Mouse (Mus musculus) spleen, adult 2 months (tissue): Measurements from ENCODE around the gene Fgfr2. TPM values are rescaled to one million over a fixed set of nuclear protein-coding genes. Genes with fewer than 3 reads are reported as not detected.

ENCODE experiments used
- DNase-seq, 2 experiments: peaks; one replicate each; pipeline versions ENCODE4 v3.0.0 to v3.0.0-alpha.2; 2012 to 2021; ENCODE audit warnings: low spot score in 2 of 2, low read depth in 1 of 2
- H3K27ac ChIP-seq: fragments of 200-500 bp; 2 replicates; pipeline ENCODE4 v1.5.1; 2012; ENCODE audit warnings: low read length, inconsistent platforms; ENCODE audit not compliant: insufficient read depth
- H3K27me3 ChIP-seq: fragments of 200-500 bp; 2 replicates; pipeline ENCODE4 v1.6.1; 2012; ENCODE audit warnings: mild to moderate bottlenecking, moderate library complexity, low read length, inconsistent platforms; ENCODE audit not compliant: control insufficient read depth, insufficient read depth
- H3K36me3 ChIP-seq: fragments of 200-500 bp; 2 replicates; pipeline ENCODE4 v1.6.1; 2012; ENCODE audit warnings: mild to moderate bottlenecking, low read length, inconsistent platforms; ENCODE audit not compliant: control insufficient read depth, insufficient read depth
- H3K4me1 ChIP-seq: fragments of 200-500 bp; 2 replicates; pipeline ENCODE4 v1.6.1; 2011; ENCODE audit warnings: inconsistent platforms; ENCODE audit not compliant: control insufficient read depth, insufficient read depth, insufficient read length
- H3K4me3 ChIP-seq: fragments of 200-500 bp; 2 replicates; pipeline ENCODE4 v1.5.1; 2011; ENCODE audit warnings: mild to moderate bottlenecking, inconsistent platforms; ENCODE audit not compliant: insufficient read depth, insufficient read length; ENCODE audit errors: extremely low read depth
- CTCF ChIP-seq: fragments of 200-500 bp; IDR thresholded peaks from 2 replicates; pipeline ENCODE4 v1.5.1; 2011; ENCODE audit warnings: mild to moderate bottlenecking, inconsistent platforms; ENCODE audit not compliant: insufficient read depth, insufficient read length, insufficient replicate concordance; ENCODE audit errors: extremely low read depth
- POLR2A ChIP-seq: fragments of 200-500 bp; IDR thresholded peaks from 2 replicates; pipeline ENCODE4 v1.6.1; 2011; ENCODE audit warnings: low read depth, low read length, inconsistent platforms
- WGBS: fragments of 180-500 bp; shearing (Covaris S2); methylation state at CpG from one replicate; pipeline ENCODE4 v1.1.7; 2018; 5-methylcytosine and 5-hydroxymethylcytosine counted together
- polyA plus RNA-seq: library from polyadenylated mRNA; depleted of rRNA; stranded (reverse); fragments of >200 nt; gene quantifications from 2 replicates; pipeline ENCODE4 v1.2.3, GENCODE M21; 2012

The Fgfr2 gene
- polyA plus RNA-seq, 1 experiment = 1.6 TPM

- Histone ChIP-seq H3K4me3 (no peak overlapping the region), H3K36me3 (peaks cover 30% of the 10 kb centered on the region), H3K27ac (no peak overlapping the region), H3K4me1 (no peaks in the 10 kb centered on the region; the same call in 1 of the 2 replicates), H3K27me3 (no peaks in the 10 kb centered on the region)
- DNase-seq = no peak
- TF ChIP-seq CTCF = no peak
- TF ChIP-seq POLR2A = no peak
- 90% methylated on average over 5 of the region's 5 CpGs for WGBS
Observed at GRCm38 (mm10) chr7:132756325-132756724, 366.8 kb downstream of the Fgfr2 start.

GRCm38 (mm10) chr7:132754389-132754750 is 368.8 kb downstream of the Fgfr2 start:
- no peak for DNase-seq
- Histone ChIP-seq H3K4me3 (no peak overlapping the region), H3K36me3 (peaks cover 23% of the 10 kb centered on the region), H3K27me3 (no peaks in the 10 kb centered on the region), H3K4me1 (no peaks in the 10 kb centered on the region; the same call in 1 of the 2 replicates), H3K27ac (0 out of 2 replicates have a peak overlapping the region, but pooled peaks have one; percentile 9)
- TF ChIP-seq POLR2A (no peak), CTCF (no peak)
- 75% methylated on average over 3 of the region's 3 CpGs for WGBS

DNA sequence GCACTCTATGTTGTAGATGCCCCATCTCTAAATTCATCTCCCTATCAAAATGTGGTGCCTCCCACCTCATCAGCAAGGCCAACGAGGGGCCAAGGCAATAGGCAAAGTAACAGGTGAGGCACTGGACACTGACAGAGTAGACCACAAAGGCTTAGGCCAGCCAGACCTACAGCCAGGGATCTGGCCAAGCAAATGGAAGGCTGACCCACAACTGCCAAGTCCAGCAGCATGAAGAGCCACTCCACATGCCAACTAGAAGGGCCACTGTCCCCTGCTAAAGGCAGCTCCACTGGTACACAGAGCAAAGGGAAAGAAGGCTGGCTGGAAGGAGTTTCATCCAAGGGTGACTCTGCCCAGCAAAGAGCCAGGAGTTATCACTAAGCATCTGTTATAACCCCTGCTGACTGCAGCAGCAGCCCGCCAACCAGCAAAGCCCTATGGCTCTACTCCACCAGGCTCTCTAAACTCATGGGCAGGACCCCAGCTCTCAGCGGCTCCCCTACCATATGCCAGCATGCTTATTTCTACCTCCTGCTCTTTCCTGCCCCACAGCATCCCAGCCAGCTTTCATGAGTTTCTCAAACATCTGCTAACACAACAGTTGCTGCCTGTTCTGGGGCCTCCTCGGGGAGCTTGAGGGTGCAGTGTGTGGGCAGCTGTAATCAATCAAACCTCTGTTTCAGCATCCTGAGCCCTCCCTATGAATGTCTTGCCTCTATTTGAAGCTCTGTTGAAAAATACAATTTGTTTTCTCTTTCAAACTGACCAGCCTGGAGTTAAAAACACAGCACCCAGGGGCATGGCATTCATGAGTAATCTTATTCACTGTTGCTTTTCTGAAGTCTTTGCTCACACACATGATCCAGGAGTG is 369.4 kb downstream of the Fgfr2 start:
- Histone ChIP-seq H3K4me1 (no peaks in the 10 kb centered on the region; the same call in 1 of the 2 replicates), H3K36me3 (peaks cover 20% of the 10 kb centered on the region), H3K27ac (0 out of 2 replicates have a peak overlapping the region, but pooled peaks have one; percentile 7), H3K4me3 (no peak overlapping the region), H3K27me3 (no peaks in the 10 kb centered on the region)
- WGBS = 79% methylated on average over 4 of the region's 4 CpGs
- TF ChIP-seq POLR2A (no peak), CTCF (no peak)
- no peak for DNase-seq

- no peaks in the 10 kb centered on the region; the same call in 1 of the 2 replicates for H3K4me1 ChIP-seq
- H3K4me3 ChIP-seq = no peak overlapping the region
- TF ChIP-seq CTCF (no peak), POLR2A (no peak)
Observed at GRCm38 (mm10) chr7:132751716-132752115, 371.4 kb downstream of the Fgfr2 start.

DNA sequence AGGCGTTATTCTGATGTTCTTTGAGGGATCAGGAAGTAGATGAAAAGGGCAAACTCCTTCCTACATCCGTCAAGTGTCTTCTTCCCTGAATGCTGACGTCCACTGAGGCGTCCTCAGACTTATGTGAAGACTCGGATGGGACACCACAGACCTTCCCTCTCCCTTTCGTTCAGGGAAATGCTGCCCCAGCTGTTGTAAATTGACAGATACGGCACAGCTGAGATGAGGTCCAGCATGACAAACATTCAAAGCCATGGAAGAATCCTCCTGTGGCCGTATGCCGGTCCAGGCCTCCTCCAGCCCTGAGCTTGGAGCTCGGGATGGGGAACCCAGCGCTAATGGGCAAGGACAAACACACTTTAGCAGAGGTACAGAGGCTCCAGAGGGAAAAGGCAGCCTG is 373.6 kb downstream of the Fgfr2 start:
- Histone ChIP-seq H3K27ac (no peak overlapping the region), H3K4me1 (no peaks in the 10 kb centered on the region; the same call in 1 of the 2 replicates), H3K27me3 (no peaks in the 10 kb centered on the region), H3K36me3 (peaks cover 3% of the 10 kb centered on the region; the same call in 1 of the 2 replicates), H3K4me3 (no peak overlapping the region)
- WGBS = 95% methylated on average over 11 of the region's 11 CpGs
- no peak for DNase-seq
- no peak for TF ChIP-seq CTCF
- no peak for TF ChIP-seq POLR2A

More at GRCm38 (mm10) chr7:132751716-132752115, 371.4 kb downstream of the Fgfr2 start:
- Histone ChIP-seq H3K27ac (peak overlapping the region; percentile 30; the same call in 1 of the 2 replicates), H3K36me3 (peaks cover 8% of the 10 kb centered on the region), H3K27me3 (no peaks in the 10 kb centered on the region)
- WGBS = 93% methylated on average over 2 of the region's 2 CpGs
- DNase-seq = no peak

DNA sequence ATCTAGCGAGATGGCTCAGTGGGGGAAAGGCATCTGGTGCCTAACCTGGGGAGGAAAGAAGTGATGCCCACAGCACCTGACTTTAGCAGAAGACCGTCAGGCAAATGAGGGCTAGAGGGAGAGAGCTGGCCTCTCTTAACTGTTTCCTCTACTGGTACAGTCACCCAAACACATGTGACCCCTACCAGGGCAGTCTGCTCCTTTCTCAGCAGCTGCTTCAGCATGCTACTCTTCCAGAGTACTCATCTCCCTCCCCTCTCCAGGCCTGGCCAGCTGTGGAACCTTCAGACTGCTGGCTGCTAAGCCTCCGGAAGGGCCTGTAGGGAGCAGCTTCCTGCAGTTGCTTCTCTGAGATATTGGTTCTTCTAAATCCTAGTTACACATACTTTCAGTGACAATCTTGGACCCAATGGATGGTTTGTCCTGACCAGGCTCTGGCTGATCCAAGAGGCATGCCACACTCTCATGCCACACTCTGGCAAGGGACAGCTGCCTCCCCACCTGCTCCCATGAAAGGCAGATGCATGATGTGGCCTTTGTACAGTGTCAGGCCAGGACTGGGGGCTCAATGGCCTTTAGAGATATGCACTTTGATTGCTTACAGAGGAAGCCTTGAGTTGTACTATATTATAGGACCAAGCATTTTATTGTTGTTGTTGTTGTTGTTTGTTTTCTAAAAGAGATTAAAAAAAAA is 374.9 kb downstream of the Fgfr2 start:
- TF ChIP-seq CTCF = no peak
- TF ChIP-seq POLR2A = no peak
- Histone ChIP-seq H3K36me3 (peaks cover 4% of the 10 kb centered on the region), H3K27me3 (no peaks in the 10 kb centered on the region), H3K4me1 (no peaks in the 10 kb centered on the region), H3K4me3 (no peak overlapping the region), H3K27ac (no peak overlapping the region)
- DNase-seq = no peak
- WGBS = 82% methylated on average over 3 of the region's 3 CpGs

DNA sequence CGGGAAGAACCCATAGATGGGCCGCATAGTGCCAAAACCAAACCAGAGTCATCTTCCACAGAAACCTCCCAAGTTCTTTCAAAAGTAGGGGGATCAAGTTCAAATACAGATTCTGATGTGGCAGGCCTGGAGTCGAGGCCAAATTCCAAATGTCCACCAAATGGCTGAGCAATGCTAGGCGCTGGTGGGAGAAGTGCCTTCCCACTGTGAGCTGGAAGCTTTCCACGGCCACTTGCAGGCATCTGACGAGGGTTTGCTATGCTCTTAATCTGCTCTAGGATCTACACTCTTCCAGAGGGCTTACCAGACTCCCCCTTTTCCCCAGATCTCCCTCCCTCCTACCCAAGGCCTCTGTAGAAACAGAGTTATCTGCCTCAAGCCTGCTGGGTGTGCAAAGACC is 376.1 kb downstream of the Fgfr2 start:
- no peak for DNase-seq
- H3K27ac ChIP-seq = no peak overlapping the region
- no peak overlapping the region for H3K4me3 ChIP-seq
- TF ChIP-seq POLR2A (no peak), CTCF (no peak)
- H3K27me3 ChIP-seq = no peaks in the 10 kb centered on the region
- H3K36me3 ChIP-seq = peaks cover 5% of the 10 kb centered on the region
- 90% methylated on average over 6 of the region's 6 CpGs for WGBS
- H3K4me1 ChIP-seq = no peaks in the 10 kb centered on the region
